Mouse (Mus musculus) intestine, embryonic 15.5 days (tissue): ENCODE measurements around the gene Nrxn3. TPM values are rescaled to one million over a fixed set of nuclear protein-coding genes. Genes with fewer than 3 reads are reported as not detected.

ENCODE experiments used
- ATAC-seq: fragments of 200-750 bp; cut with Nextera tagmentation; 2 replicates; pipeline ENCODE4 v1.8.0; 2017; ENCODE audit warnings: moderate TSS enrichment, moderate library complexity
- H3K27ac ChIP-seq: fragments of 300-500 bp; sonication (generic); 2 replicates; pipeline ENCODE4 v1.5.1; 2015; ENCODE audit warnings: mild to moderate bottlenecking, inconsistent platforms
- H3K27me3 ChIP-seq: fragments of 300-500 bp; sonication (generic); replicated peaks from 2 replicates; pipeline ENCODE4 v1.6.1; 2015; ENCODE audit warnings: inconsistent platforms
- H3K36me3 ChIP-seq: fragments of 300-500 bp; sonication (generic); 2 replicates; pipeline ENCODE4 v1.6.1; 2015; ENCODE audit warnings: inconsistent platforms
- H3K4me1 ChIP-seq: fragments of 300-500 bp; sonication (generic); replicated peaks from 2 replicates; pipeline ENCODE4 v1.6.1; 2015; ENCODE audit warnings: inconsistent platforms
- H3K4me2 ChIP-seq: fragments of 300-500 bp; sonication (generic); replicated peaks from 2 replicates; pipeline ENCODE4 v1.6.1; 2015; ENCODE audit warnings: mild to moderate bottlenecking, inconsistent platforms
- H3K4me3 ChIP-seq: fragments of 300-500 bp; sonication (generic); replicated peaks from 2 replicates; pipeline ENCODE4 v1.5.1; 2015; ENCODE audit warnings: inconsistent platforms
- H3K9ac ChIP-seq: fragments of 300-500 bp; sonication (generic); 2 replicates; pipeline ENCODE4 v1.6.1; 2015; ENCODE audit warnings: inconsistent platforms
- H3K9me3 ChIP-seq: fragments of 300-500 bp; sonication (generic); 2 replicates; pipeline ENCODE4 v1.6.1; 2016; ENCODE audit warnings: inconsistent platforms
- WGBS: fragments of 180-500 bp; shearing (Covaris S2); methylation state at CpG from one replicate; pipeline ENCODE4 v1.1.7; 2015; 5-methylcytosine and 5-hydroxymethylcytosine counted together
- polyA plus RNA-seq: library from polyadenylated mRNA; unstranded; fragments of >200 nt; fragmentation: Nextera tagmentation; extraction: Ambion mirVana; gene quantifications from 2 replicates; pipeline ENCODE4 v1.2.1, GENCODE M21; 2015

The Nrxn3 gene
- polyA plus RNA-seq, 1 experiment from 2014 or later: 3.0 TPM

DNA sequence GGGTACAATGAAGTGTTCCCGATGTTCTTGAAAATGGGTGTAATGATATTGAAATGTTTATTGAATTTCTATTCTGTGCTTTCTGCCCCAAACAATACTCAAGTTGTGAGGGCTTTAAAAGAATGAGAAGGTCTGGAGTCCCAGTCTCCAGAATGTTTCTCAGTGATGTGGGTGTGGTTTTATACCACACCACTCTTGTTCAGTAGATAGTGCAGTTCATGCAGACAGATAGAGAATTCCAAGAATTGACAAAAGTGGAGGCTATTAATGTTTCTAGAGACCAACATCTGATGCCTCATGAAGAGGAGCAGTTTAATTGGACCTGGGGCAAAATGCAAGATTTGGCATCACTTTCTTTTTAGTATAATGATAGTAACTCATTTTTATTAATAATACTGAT lies 302.5 kb downstream of the Nrxn3 start:
- H3K4me3 ChIP-seq: no peak overlapping the region
- ATAC-seq: no peak
- 96% methylated on average over 1 of the region's 1 CpGs for WGBS
- no peaks in the 10 kb centered on the region for H3K4me1 ChIP-seq
- no peaks in the 10 kb centered on the region for H3K27me3 ChIP-seq
- no peak overlapping the region for H3K27ac ChIP-seq
- H3K9ac ChIP-seq: no peak overlapping the region
- H3K36me3 ChIP-seq: no peaks in the 10 kb centered on the region
- no peaks in the 10 kb centered on the region for H3K9me3 ChIP-seq
- H3K4me2 ChIP-seq: no peak overlapping the region

DNA sequence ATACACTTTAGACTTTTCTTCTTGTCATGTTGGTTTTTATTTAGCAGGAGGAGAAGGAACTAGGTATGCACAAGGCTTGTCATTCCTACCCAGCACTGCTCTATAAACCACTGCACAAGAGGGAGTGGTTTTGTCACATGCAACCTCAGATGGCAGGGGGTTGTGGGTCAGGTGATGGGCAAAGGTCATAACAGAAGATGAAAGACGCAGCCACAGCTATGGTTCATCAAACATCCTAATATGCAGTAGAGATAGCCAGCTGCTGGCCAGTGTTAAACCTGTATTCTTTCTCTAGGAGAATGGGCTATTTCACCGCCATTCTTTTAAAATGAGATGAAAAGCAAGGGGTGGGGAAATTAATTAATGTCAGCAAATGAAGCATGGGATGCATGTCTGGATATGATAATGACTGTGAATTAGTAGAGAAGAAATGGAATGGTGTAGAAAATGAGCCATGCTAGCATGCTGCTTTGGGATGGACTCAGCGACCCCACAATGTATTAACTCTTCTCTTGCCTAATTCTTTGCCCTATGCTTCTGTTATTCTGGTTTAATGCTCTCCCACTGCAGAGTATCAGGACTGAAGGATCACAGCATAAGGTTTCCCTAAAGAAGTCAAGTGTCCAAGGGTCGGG lies 313.4 kb downstream of the Nrxn3 start:
- Histone ChIP-seq H3K4me1 (no peaks in the 10 kb centered on the region), H3K9me3 (no peaks in the 10 kb centered on the region), H3K27ac (no peak overlapping the region), H3K36me3 (no peaks in the 10 kb centered on the region), H3K9ac (no peak overlapping the region), H3K4me3 (no peak overlapping the region), H3K27me3 (no peaks in the 10 kb centered on the region), H3K4me2 (no peak overlapping the region)
- ATAC-seq: no peak
- 73% methylated on average over 4 of the region's 4 CpGs for WGBS

- H3K36me3 ChIP-seq: no peaks in the 10 kb centered on the region
- no peak overlapping the region for H3K4me2 ChIP-seq
- ATAC-seq: no peak
- no peaks in the 10 kb centered on the region for H3K4me1 ChIP-seq
- H3K9ac ChIP-seq: no peak overlapping the region
- H3K27ac ChIP-seq: no peak overlapping the region
- no peak overlapping the region for H3K4me3 ChIP-seq
- no peaks in the 10 kb centered on the region for H3K9me3 ChIP-seq
- no peaks in the 10 kb centered on the region for H3K27me3 ChIP-seq
Observed at GRCm38 (mm10) chr12:89040151-89040550, 317.5 kb downstream of the Nrxn3 start.

GRCm38 (mm10) chr12:89041429-89042107 lies 318.9 kb downstream of the Nrxn3 start:
- WGBS: 71% methylated on average over 2 of the region's 2 CpGs
- no peak for ATAC-seq
- H3K4me2 ChIP-seq: no peak overlapping the region

DNA sequence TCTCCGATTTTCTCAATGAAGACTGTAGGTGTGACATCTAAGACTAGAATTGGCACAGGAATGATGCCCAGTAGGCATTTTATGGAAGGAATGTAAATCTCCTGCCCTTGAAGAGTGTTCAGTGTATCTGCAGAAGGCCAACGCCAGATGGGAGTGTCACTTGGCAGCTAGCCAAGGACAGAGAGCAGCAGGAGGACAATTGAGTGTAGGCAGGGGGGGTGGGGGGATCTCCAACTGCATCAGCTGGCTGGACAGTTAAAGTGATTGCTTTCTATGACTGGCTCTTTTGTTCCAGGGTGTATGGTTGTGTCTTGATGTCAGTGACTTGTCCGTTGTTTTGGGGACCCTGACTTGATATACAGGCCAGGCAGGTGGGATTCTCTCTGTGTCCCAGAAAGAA lies 326.6 kb downstream of the Nrxn3 start:
- ATAC-seq: 0 out of 2 replicates have a peak, but pooled peaks have one; percentile 67

More at GRCm38 (mm10) chr12:89041429-89042107, 318.9 kb downstream of the Nrxn3 start:
- no peak overlapping the region for H3K27ac ChIP-seq
- no peaks in the 10 kb centered on the region for H3K4me1 ChIP-seq
- H3K9me3 ChIP-seq: no peaks in the 10 kb centered on the region
- H3K9ac ChIP-seq: no peak overlapping the region
- H3K27me3 ChIP-seq: no peaks in the 10 kb centered on the region
- no peak overlapping the region for H3K4me3 ChIP-seq
- H3K36me3 ChIP-seq: no peaks in the 10 kb centered on the region

GRCm38 (mm10) chr12:89049686-89050085 lies 327.0 kb downstream of the Nrxn3 start:
- Histone ChIP-seq H3K27ac (no peak overlapping the region), H3K27me3 (no peaks in the 10 kb centered on the region), H3K4me1 (no peaks in the 10 kb centered on the region), H3K4me3 (no peak overlapping the region), H3K4me2 (no peak overlapping the region), H3K9me3 (no peaks in the 10 kb centered on the region), H3K9ac (no peak overlapping the region), H3K36me3 (no peaks in the 10 kb centered on the region)
- no peak for ATAC-seq

More for the DNA sequence above, 326.6 kb downstream of the Nrxn3 start:
- no peak overlapping the region for H3K9ac ChIP-seq
- no peaks in the 10 kb centered on the region for H3K36me3 ChIP-seq
- H3K9me3 ChIP-seq: no peaks in the 10 kb centered on the region
- H3K27me3 ChIP-seq: no peaks in the 10 kb centered on the region
- no peak overlapping the region for H3K4me2 ChIP-seq
- no peak overlapping the region for H3K4me3 ChIP-seq
- no peaks in the 10 kb centered on the region for H3K4me1 ChIP-seq
- 36% methylated on average over 3 of the region's 3 CpGs for WGBS
- no peak overlapping the region for H3K27ac ChIP-seq

DNA sequence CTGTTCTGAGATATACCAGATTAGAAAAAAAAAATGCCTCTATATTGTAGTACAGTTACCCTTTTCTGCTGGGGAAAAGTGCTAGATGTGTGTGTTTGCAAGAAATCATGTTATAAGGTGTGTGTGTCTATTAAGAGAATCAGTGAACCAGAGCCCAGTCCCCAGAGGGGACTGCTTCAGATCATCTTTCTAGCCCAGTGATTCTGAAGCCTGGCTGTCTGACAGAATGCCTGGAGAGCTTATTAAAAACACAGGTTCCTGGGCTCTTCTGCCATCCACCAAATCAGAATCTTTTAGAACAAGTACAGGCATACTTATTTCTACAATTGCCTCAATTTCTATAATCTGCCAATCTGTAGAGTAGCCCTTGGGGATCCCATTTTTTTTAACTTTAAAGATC lies 349.8 kb downstream of the Nrxn3 start:
- Histone ChIP-seq H3K9ac (no peak overlapping the region), H3K27me3 (no peaks in the 10 kb centered on the region), H3K36me3 (no peaks in the 10 kb centered on the region), H3K4me2 (no peak overlapping the region), H3K4me3 (no peak overlapping the region), H3K27ac (no peak overlapping the region), H3K9me3 (no peaks in the 10 kb centered on the region), H3K4me1 (no peaks in the 10 kb centered on the region)
- no peak for ATAC-seq

GRCm38 (mm10) chr12:89073167-89073743 lies 350.6 kb downstream of the Nrxn3 start:
- Histone ChIP-seq H3K36me3 (no peaks in the 10 kb centered on the region), H3K9me3 (no peaks in the 10 kb centered on the region), H3K9ac (no peak overlapping the region), H3K27ac (no peak overlapping the region), H3K27me3 (no peaks in the 10 kb centered on the region), H3K4me2 (no peak overlapping the region), H3K4me1 (no peaks in the 10 kb centered on the region), H3K4me3 (no peak overlapping the region)
- 63% methylated on average over 5 of the region's 5 CpGs for WGBS
- no peak for ATAC-seq

DNA sequence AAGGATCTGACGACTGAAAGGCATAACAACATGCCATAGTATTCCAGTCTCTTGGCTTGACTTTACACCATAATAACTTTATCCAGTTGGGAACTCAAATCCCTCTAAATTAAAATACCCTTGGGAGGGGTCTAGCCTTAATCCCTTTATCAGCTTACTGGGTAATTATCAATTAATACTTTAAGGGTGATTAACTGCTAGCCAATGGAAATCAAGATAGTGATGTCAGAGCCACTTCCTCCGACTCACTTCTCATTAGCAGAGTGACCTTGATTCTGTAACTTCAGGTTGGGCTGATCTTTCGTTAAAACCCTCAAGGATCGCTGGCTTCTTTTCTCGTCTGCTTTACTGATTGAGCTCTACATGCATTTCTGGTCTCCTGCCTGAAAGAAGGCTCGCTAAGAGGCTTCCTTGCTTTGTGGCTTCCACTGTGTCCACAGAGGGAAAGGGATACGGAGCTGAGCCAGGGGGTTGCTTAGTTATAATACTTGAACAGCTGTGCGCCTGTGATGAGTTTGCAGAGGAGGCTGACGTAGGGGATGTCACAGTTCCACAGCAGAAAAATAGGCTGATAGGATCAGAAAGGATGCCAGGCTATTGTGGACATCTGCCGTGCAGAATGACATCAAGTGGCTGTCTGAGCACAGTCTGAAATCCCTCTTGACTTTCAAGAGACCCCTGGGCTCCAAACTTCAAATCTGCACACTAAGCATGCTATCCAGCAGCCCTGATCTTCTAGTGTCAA lies 352.0 kb downstream of the Nrxn3 start:
- H3K4me3 ChIP-seq: no peak overlapping the region
- no peak for ATAC-seq
- H3K9me3 ChIP-seq: no peaks in the 10 kb centered on the region
- no peaks in the 10 kb centered on the region for H3K4me1 ChIP-seq
- no peaks in the 10 kb centered on the region for H3K36me3 ChIP-seq
- H3K27ac ChIP-seq: no peak overlapping the region
- no peaks in the 10 kb centered on the region for H3K27me3 ChIP-seq
- no peak overlapping the region for H3K9ac ChIP-seq
- 57% methylated on average over 10 of the region's 10 CpGs for WGBS
- no peak overlapping the region for H3K4me2 ChIP-seq

DNA sequence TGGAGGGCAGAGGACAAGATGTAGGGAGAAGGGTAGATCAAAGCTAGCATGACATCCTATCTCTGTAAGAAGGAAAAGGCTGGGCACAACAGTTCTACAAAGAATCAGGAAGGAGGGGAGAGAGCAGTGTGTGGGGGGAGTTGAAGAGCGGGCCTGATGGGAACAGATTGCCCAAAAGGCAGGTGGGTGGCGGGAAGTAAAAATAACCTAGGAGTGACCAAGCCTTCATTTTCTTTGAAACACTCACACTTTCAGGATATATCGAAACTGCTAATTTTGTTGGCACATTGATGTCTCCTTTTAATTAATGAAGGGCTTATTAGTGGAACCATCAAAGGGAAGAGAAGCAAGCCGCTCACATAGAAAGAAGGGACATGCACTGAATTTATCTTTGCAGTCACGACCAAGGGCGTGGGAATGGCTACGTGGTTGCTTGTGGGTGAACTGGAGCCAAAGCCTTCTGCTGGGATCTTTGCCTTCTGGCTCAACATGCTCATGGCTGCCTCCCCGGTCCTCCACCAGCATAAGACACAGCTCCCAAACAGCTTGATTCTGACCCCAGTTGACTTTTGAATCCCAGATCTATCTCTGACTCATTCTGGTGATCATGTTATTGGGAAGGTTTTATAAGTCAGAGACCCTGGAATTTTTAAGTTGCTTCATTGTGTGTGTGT lies 371.3 kb downstream of the Nrxn3 start:
- no peak overlapping the region for H3K4me2 ChIP-seq
- no peaks in the 10 kb centered on the region for H3K27me3 ChIP-seq
- H3K9me3 ChIP-seq: no peaks in the 10 kb centered on the region
- no peaks in the 10 kb centered on the region for H3K4me1 ChIP-seq
- no peak for ATAC-seq
- H3K36me3 ChIP-seq: no peaks in the 10 kb centered on the region
- no peak overlapping the region for H3K4me3 ChIP-seq
- H3K27ac ChIP-seq: no peak overlapping the region
- WGBS: 88% methylated on average over 8 of the region's 8 CpGs
- H3K9ac ChIP-seq: no peak overlapping the region

DNA sequence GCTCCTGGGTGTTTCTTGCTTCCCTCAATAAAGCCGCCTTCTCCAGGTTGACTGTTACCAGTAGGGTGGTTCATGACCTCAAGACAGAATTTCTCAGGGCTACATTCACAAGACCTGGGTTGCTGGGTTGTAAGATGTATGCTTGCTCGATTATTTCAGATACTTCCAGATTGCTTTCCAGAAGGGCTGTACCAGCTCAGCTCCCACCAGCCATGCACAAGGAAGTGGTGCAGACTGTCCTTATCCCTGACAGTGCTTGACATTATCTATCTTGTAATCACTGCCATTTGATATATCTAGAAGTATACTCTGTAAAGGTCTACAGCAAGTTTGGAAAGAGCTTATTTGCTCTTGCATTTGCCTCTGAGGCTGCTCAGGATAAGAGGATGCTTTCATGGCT lies 374.9 kb downstream of the Nrxn3 start:
- H3K9ac ChIP-seq: no peak overlapping the region
- WGBS: 83% methylated on average over 2 of the region's 2 CpGs
- no peak for ATAC-seq
- no peaks in the 10 kb centered on the region for H3K9me3 ChIP-seq
- no peak overlapping the region for H3K4me2 ChIP-seq
- no peaks in the 10 kb centered on the region for H3K4me1 ChIP-seq
- H3K36me3 ChIP-seq: no peaks in the 10 kb centered on the region
- no peaks in the 10 kb centered on the region for H3K27me3 ChIP-seq
- H3K4me3 ChIP-seq: no peak overlapping the region
- H3K27ac ChIP-seq: no peak overlapping the region
